Mouse (Mus musculus): Measurements from ENCODE around the gene Mea1. TPM values are rescaled to one million over a fixed set of nuclear protein-coding genes. Genes with fewer than 3 reads are reported as not detected.
A peak's percentile ranks its signal among the peaks of the same experiment; 100 is the strongest.

Gene Mea1
- polyA plus RNA-seq, 1 experiment from 2014 or later: 55.1 TPM

DNA sequence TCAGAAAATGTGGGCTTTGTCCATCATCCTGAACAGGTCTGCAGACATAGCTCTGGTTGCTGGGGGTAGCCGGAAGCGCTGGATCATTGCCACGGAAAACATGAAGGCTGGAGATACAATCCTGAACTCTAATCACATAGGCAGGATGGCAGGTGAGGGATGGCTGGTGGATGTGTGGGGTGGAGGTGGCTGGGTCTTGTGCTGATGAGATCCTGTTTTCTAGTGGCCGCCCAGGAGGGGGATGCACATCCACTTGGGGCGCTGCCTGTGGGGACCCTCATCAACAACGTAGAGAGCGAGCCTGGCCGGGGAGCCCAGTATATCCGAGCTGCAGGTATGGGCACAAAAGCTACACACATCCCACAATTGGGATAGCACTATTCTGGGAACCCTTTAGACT is 30.2 kb upstream of the Mea1 start:
- ATAC-seq (ENCODE audit: insufficient read depth): no peak
- Histone ChIP-seq H3K27ac (replicated peaks) (no peak overlapping the region), H3K27me3 (no peaks in the 10 kb centered on the region), H3K4me3 (replicated peaks) (no peak overlapping the region), H3K9ac (no peak overlapping the region), H3K36me3 (replicated peaks) (peaks cover 24% of the 10 kb centered on the region), H3K4me1 (replicated peaks) (peaks cover 63% of the 10 kb centered on the region), H3K4me2 (no peak overlapping the region), H3K9me3 (replicated peaks) (no peaks in the 10 kb centered on the region)
- 84% methylated on average over 9 of the region's 9 CpGs for WGBS (ENCODE audit: insufficient replicate concordance)

GRCm38 (mm10) chr17:46649811-46650210 is 28.8 kb upstream of the Mea1 start:
- H3K4me3 ChIP-seq (replicated peaks): peak overlapping the region; percentile 74
- ATAC-seq (ENCODE audit: insufficient read depth): no peak
- WGBS (ENCODE audit: insufficient replicate concordance): 23% methylated on average over 15 of the region's 15 CpGs
- peak overlapping the region; percentile 70 for H3K9ac ChIP-seq
- no peaks in the 10 kb centered on the region for H3K9me3 ChIP-seq (replicated peaks)
- no peaks in the 10 kb centered on the region for H3K27me3 ChIP-seq
- H3K36me3 ChIP-seq (replicated peaks): peaks cover 38% of the 10 kb centered on the region
- H3K4me2 ChIP-seq: peak overlapping the region; percentile 98
- peak overlapping the region; percentile 85 for H3K27ac ChIP-seq (replicated peaks)
- peaks cover 53% of the 10 kb centered on the region for H3K4me1 ChIP-seq (replicated peaks)

GRCm38 (mm10) chr17:46650232-46651031 is 28.2 kb upstream of the Mea1 start, which contains the start of gene Cul7:
Gene Cul7 (plus strand): TSS chr17:46650337.
- Histone ChIP-seq H3K9me3 (replicated peaks) (no peaks in the 10 kb centered on the region), H3K27ac (replicated peaks) (peak within 1 kb of the TSS; percentile 85), H3K9ac (peak within 1 kb of the TSS; percentile 70), H3K36me3 (replicated peaks) (peaks cover 41% of the 10 kb centered on the region), H3K4me3 (replicated peaks) (peak within 1 kb of the TSS; percentile 74), H3K4me1 (replicated peaks) (peaks cover 49% of the 10 kb centered on the region), H3K4me2 (peak within 1 kb of the TSS; percentile 98), H3K27me3 (no peaks in the 10 kb centered on the region)
- peak; percentile 76 for ATAC-seq (ENCODE audit: insufficient read depth)
- WGBS (ENCODE audit: insufficient replicate concordance): under 1% methylated on average over 58 of the region's 58 CpGs

- Histone ChIP-seq H3K4me3 (replicated peaks) (peak overlapping the region; percentile 74), H3K27ac (replicated peaks) (0 out of 2 replicates have a peak overlapping the region, but pooled peaks have one; percentile 85), H3K36me3 (replicated peaks) (peaks cover 44% of the 10 kb centered on the region), H3K9ac (peak overlapping the region; percentile 70; the same call in 1 of the 2 replicates), H3K9me3 (replicated peaks) (no peaks in the 10 kb centered on the region), H3K27me3 (no peaks in the 10 kb centered on the region), H3K4me2 (peak overlapping the region; percentile 98), H3K4me1 (replicated peaks) (peaks cover 52% of the 10 kb centered on the region)
- WGBS (ENCODE audit: insufficient replicate concordance): 73% methylated on average over 17 of the region's 17 CpGs
- no peak for ATAC-seq (ENCODE audit: insufficient read depth)
These were observed 27.3 kb upstream of the Mea1 start for GRCm38 (mm10) chr17:46651292-46651691.

- H3K27ac ChIP-seq (replicated peaks): no peak overlapping the region
- H3K9ac ChIP-seq: no peak overlapping the region
- H3K4me2 ChIP-seq: peak overlapping the region; percentile 98
- peak overlapping the region; percentile 74 for H3K4me3 ChIP-seq (replicated peaks)
- peaks cover 46% of the 10 kb centered on the region for H3K4me1 ChIP-seq (replicated peaks)
- ATAC-seq (ENCODE audit: insufficient read depth): no peak
- no peaks in the 10 kb centered on the region for H3K27me3 ChIP-seq
- WGBS (ENCODE audit: insufficient replicate concordance): 73% methylated on average over 20 of the region's 20 CpGs
- H3K9me3 ChIP-seq (replicated peaks): no peaks in the 10 kb centered on the region
- H3K36me3 ChIP-seq (replicated peaks): peaks cover 48% of the 10 kb centered on the region
These were observed 26.6 kb upstream of the Mea1 start for GRCm38 (mm10) chr17:46651755-46652547.

- Histone ChIP-seq H3K4me3 (replicated peaks) (no peak overlapping the region), H3K27me3 (no peaks in the 10 kb centered on the region), H3K9me3 (replicated peaks) (no peaks in the 10 kb centered on the region), H3K27ac (replicated peaks) (no peak overlapping the region), H3K36me3 (replicated peaks) (peaks cover 60% of the 10 kb centered on the region), H3K4me1 (replicated peaks) (peaks cover 24% of the 10 kb centered on the region), H3K4me2 (no peak overlapping the region), H3K9ac (no peak overlapping the region)
- ATAC-seq (ENCODE audit: insufficient read depth): no peak
- WGBS (ENCODE audit: insufficient replicate concordance): 70% methylated on average over 6 of the region's 6 CpGs
These were observed 22.5 kb upstream of the Mea1 start for GRCm38 (mm10) chr17:46656054-46656453.

DNA sequence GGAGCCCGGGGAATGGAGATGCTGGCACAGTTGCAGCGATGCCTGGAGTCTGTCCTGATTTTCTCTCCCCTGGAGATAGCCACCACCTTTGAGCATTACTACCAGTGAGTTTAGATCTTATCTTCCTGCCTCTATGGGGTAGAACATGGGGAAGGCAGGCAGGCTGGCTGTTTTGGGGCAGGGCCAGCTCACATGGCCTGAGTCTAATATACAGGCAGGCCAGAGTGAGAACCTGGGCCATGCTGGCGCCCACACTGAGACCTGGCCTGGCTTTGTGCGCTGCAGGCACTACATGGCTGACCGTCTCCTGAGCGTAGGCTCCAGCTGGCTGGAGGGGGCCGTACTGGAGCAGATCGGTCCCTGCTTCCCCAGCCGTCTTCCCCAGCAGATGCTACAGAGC is 17.2 kb upstream of the Mea1 start:
- 87% methylated on average over 9 of the region's 9 CpGs for WGBS (ENCODE audit: insufficient replicate concordance)
- no peaks in the 10 kb centered on the region for H3K27me3 ChIP-seq
- no peaks in the 10 kb centered on the region for H3K4me1 ChIP-seq (replicated peaks)
- H3K27ac ChIP-seq (replicated peaks): no peak overlapping the region
- H3K9me3 ChIP-seq (replicated peaks): no peaks in the 10 kb centered on the region
- no peak overlapping the region for H3K4me3 ChIP-seq (replicated peaks)
- H3K9ac ChIP-seq: no peak overlapping the region
- H3K4me2 ChIP-seq: no peak overlapping the region
- H3K36me3 ChIP-seq (replicated peaks): peaks cover 73% of the 10 kb centered on the region
- no peak for ATAC-seq (ENCODE audit: insufficient read depth)

DNA sequence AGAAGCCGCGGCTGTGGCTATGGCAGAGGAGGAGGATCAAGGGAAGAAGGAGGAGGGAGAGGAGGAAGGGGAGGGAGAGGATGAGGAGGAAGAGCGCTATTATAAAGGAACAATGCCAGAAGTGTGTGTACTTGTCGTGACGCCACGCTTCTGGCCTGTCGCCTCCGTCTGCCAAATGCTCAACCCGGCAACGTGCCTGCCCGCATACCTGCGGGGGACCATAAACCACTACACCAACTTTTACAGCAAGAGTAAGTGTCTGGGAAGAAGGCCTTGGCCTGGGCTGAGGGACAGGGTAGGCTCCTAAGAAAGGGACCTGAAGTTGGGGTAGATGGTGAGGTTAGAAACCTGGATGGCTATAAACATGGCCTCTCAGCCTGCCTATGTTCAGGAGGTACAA is 16.6 kb upstream of the Mea1 start:
- WGBS (ENCODE audit: insufficient replicate concordance): 85% methylated on average over 12 of the region's 12 CpGs
- Histone ChIP-seq H3K36me3 (replicated peaks) (peaks cover 73% of the 10 kb centered on the region), H3K9me3 (replicated peaks) (no peaks in the 10 kb centered on the region), H3K27ac (replicated peaks) (no peak overlapping the region), H3K4me3 (replicated peaks) (no peak overlapping the region), H3K9ac (no peak overlapping the region), H3K27me3 (no peaks in the 10 kb centered on the region), H3K4me1 (replicated peaks) (no peaks in the 10 kb centered on the region), H3K4me2 (no peak overlapping the region)
- no peak for ATAC-seq (ENCODE audit: insufficient read depth)

GRCm38 (mm10) chr17:46662730-46663129 is 15.9 kb upstream of the Mea1 start:
- H3K27ac ChIP-seq (replicated peaks): no peak overlapping the region
- no peaks in the 10 kb centered on the region for H3K27me3 ChIP-seq
- ATAC-seq (ENCODE audit: insufficient read depth): no peak
- H3K4me2 ChIP-seq: no peak overlapping the region
- WGBS (ENCODE audit: insufficient replicate concordance): 84% methylated on average over 5 of the region's 5 CpGs
- no peak overlapping the region for H3K9ac ChIP-seq
- H3K4me1 ChIP-seq (replicated peaks): no peaks in the 10 kb centered on the region
- H3K4me3 ChIP-seq (replicated peaks): no peak overlapping the region
- H3K9me3 ChIP-seq (replicated peaks): no peaks in the 10 kb centered on the region
- H3K36me3 ChIP-seq (replicated peaks): peaks cover 72% of the 10 kb centered on the region

- no peak for ATAC-seq (ENCODE audit: insufficient read depth)
- Histone ChIP-seq H3K9ac (no peak overlapping the region), H3K4me1 (replicated peaks) (peaks cover 7% of the 10 kb centered on the region; the same call in 1 of the 2 replicates), H3K36me3 (replicated peaks) (peaks cover 70% of the 10 kb centered on the region), H3K9me3 (replicated peaks) (no peaks in the 10 kb centered on the region), H3K27ac (replicated peaks) (no peak overlapping the region), H3K27me3 (no peaks in the 10 kb centered on the region), H3K4me3 (replicated peaks) (no peak overlapping the region), H3K4me2 (no peak overlapping the region)
- 88% methylated on average over 16 of the region's 16 CpGs for WGBS (ENCODE audit: insufficient replicate concordance)
These were observed 10.9 kb upstream of the Mea1 start for GRCm38 (mm10) chr17:46667712-46668111.

DNA sequence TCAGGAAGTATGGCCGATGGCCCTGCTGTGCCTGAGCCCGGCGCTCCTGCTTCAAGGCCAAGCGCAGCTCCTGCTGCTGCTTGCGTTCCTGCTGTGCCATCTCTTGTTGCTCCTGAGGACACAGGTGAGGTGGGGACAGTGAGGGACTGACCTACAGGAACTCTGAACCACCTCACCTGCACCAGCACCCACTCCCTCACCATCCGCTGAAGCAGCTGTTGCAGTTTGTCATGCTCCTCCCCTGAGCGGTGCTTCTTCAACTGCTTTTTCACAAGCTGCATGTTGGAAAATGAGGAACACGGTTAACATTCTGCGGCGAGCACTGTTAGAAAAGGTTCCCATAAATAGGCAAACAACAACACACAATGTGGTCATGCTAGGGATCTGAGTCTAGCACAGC is 8.7 kb upstream of the Mea1 start:
- WGBS (ENCODE audit: insufficient replicate concordance): 90% methylated on average over 10 of the region's 10 CpGs
- no peaks in the 10 kb centered on the region for H3K27me3 ChIP-seq
- H3K4me3 ChIP-seq (replicated peaks): no peak overlapping the region
- H3K4me1 ChIP-seq (replicated peaks): peaks cover 27% of the 10 kb centered on the region
- H3K9me3 ChIP-seq (replicated peaks): no peaks in the 10 kb centered on the region
- no peak for ATAC-seq (ENCODE audit: insufficient read depth)
- no peak overlapping the region for H3K4me2 ChIP-seq
- peaks cover 55% of the 10 kb centered on the region for H3K36me3 ChIP-seq (replicated peaks)
- no peak overlapping the region for H3K9ac ChIP-seq
- no peak overlapping the region for H3K27ac ChIP-seq (replicated peaks)
